In genomic region chr7:120157575-120158061, GRCm38 (mm10) we compare ENCODE assay signal across 20 mouse cellular contexts. TPM values are rescaled to one million over a fixed set of nuclear protein-coding genes. Genes with fewer than 3 reads are reported as not detected.
DNase-seq lines count a peak whose midpoint lies in the region; ATAC-seq and TF ChIP-seq lines count a peak whose summit lies in the region.
"Had no signal": no experiment of that assay in that cellular context is flagged by ENCODE, and none has a peak within 500 bp of the region (broad histone marks: within the 10 kb centered on the region; RNA-seq: fewer than 3 reads in every experiment).

No protein-coding gene starts in this region.

- ATAC-seq in hindbrain, embryonic 11.5 days (ENCODE audit: low FRiP score) = peak; percentile 70
- ATAC-seq in midbrain, embryonic 16.5 days = peak; percentile 58; the same call in 1 of the 2 replicates
- no peak for ATAC-seq in kidney, embryonic 16.5 days (ENCODE audit: low FRiP score, low TSS enrichment)

- no peak for TF ChIP-seq CTCF in brain, embryonic 14.5 days (IDR thresholded peaks at IDR 0.05; ENCODE audit: borderline replicate concordance, extremely low read depth, insufficient read depth, insufficient read length)

- DNase-seq in heart, adult 11 months = peak; percentile 6
- no peak for DNase-seq in heart, adult 18-20 months
- peak; percentile 87 for DNase-seq in brain, embryonic 14.5 days (ENCODE audit: low read depth)
- no peak for DNase-seq in hindbrain, embryonic 11.5 days (ENCODE audit: low spot score)
- DNase-seq in layer of hippocampus, adult 9-10 months (ENCODE audit: low spot score) = no peak
- no peak for DNase-seq in layer of hippocampus, postnatal 10 days (ENCODE audit: low spot score in 2 of 2)
- DNase-seq: B cell, adult 2 months; cerebellum, adult 8-10 months; thymus, adult 18-20 months had no signal

- H3K9me3 ChIP-seq in hindbrain, embryonic 11.5 days (ENCODE audit: control insufficient read depth, low read length) = no peaks in the 10 kb centered on the region
- H3K9me3 ChIP-seq in midbrain, embryonic 16.5 days (replicated peaks; ENCODE audit: control insufficient read depth, low read length, poor library complexity, severe bottlenecking) = no peaks in the 10 kb centered on the region
- no peaks in the 10 kb centered on the region for H3K9me3 ChIP-seq in kidney, embryonic 16.5 days (ENCODE audit: low read length)
- H3K9me3 ChIP-seq: embryonic facial prominence, embryonic 15.5 days; heart, embryonic 10.5 days; liver, embryonic 15.5 days had no signal

- no peak overlapping the region for H3K9ac ChIP-seq in hindbrain, embryonic 11.5 days (ENCODE audit: low read depth, low read length)
- H3K9ac ChIP-seq in midbrain, embryonic 16.5 days (ENCODE audit: low read depth, low read length) = no peak overlapping the region
- no peak overlapping the region for H3K9ac ChIP-seq in kidney, embryonic 16.5 days (replicated peaks; ENCODE audit: low read length)
- H3K9ac ChIP-seq: embryonic facial prominence, embryonic 15.5 days; liver, embryonic 15.5 days had no signal

- no peaks in the 10 kb centered on the region for H3K4me1 ChIP-seq in hindbrain, embryonic 11.5 days (replicated peaks; ENCODE audit: control insufficient read depth, insufficient read depth, low read length)
- H3K4me1 ChIP-seq in midbrain, embryonic 16.5 days (ENCODE audit: control insufficient read depth, insufficient read depth, low read length) = no peaks in the 10 kb centered on the region; the same call in 1 of the 2 replicates
- 0 out of 2 replicates have a peak, but pooled peaks cover 3% of the 10 kb centered on the region for H3K4me1 ChIP-seq in kidney, embryonic 16.5 days (ENCODE audit: insufficient read depth, low read length)
- H3K4me1 ChIP-seq: heart, embryonic 10.5 days; liver, embryonic 15.5 days had no signal

- no peak for TF ChIP-seq POLR2A in brain, embryonic 14.5 days (IDR thresholded peaks at IDR 0.05; ENCODE audit: borderline replicate concordance, extremely low read depth, insufficient read depth, insufficient read length, poor library complexity, severe bottlenecking)

- 51% methylated on average over 5 of the region's 5 CpGs for whole genome bisulfite sequencing in hindbrain, embryonic 11.5 days
- WGBS in midbrain, embryonic 16.5 days = 21% methylated on average over 5 of the region's 5 CpGs
- 55% methylated on average over 5 of the region's 5 CpGs for WGBS in kidney, embryonic 16.5 days

- H3K27me3 ChIP-seq in hindbrain, embryonic 11.5 days (ENCODE audit: control insufficient read depth, insufficient read depth, low read length) = no peaks in the 10 kb centered on the region
- peaks cover 3% of the 10 kb centered on the region; the same call in 1 of the 2 replicates for H3K27me3 ChIP-seq in midbrain, embryonic 16.5 days (ENCODE audit: control insufficient read depth, insufficient read depth, low read depth, low read length)
- no peaks in the 10 kb centered on the region for H3K27me3 ChIP-seq in kidney, embryonic 16.5 days (ENCODE audit: insufficient read depth, low read length)
- H3K27me3 ChIP-seq: embryonic facial prominence, embryonic 15.5 days; liver, embryonic 15.5 days had no signal

- 0 out of 2 replicates have a peak overlapping the region, but pooled peaks have one; percentile 10 for H3K27ac ChIP-seq in hindbrain, embryonic 11.5 days (ENCODE audit: low read depth, low read length)
- H3K27ac ChIP-seq in midbrain, embryonic 16.5 days (ENCODE audit: low read length) = no peak overlapping the region
- no peak overlapping the region for H3K27ac ChIP-seq in kidney, embryonic 16.5 days (ENCODE audit: low read length)
- H3K27ac ChIP-seq: embryonic facial prominence, embryonic 15.5 days; heart, embryonic 10.5 days; liver, embryonic 15.5 days had no signal

- H3K4me2 ChIP-seq in hindbrain, embryonic 11.5 days (replicated peaks; ENCODE audit: low read depth, low read length) = no peak overlapping the region
- no peak overlapping the region for H3K4me2 ChIP-seq in midbrain, embryonic 16.5 days (ENCODE audit: low read length)
- H3K4me2 ChIP-seq in kidney, embryonic 16.5 days (replicated peaks; ENCODE audit: low read depth, low read length) = no peak overlapping the region
- H3K4me2 ChIP-seq: embryonic facial prominence, embryonic 15.5 days; liver, embryonic 15.5 days had no signal

- H3K4me3 ChIP-seq in hindbrain, embryonic 11.5 days (ENCODE audit: low read depth, low read length) = no peak overlapping the region
- H3K4me3 ChIP-seq in midbrain, embryonic 16.5 days (ENCODE audit: low read depth, low read length) = no peak overlapping the region
- no peak overlapping the region for H3K4me3 ChIP-seq in kidney, embryonic 16.5 days (ENCODE audit: low read length)
- H3K4me3 ChIP-seq: embryonic facial prominence, embryonic 15.5 days; heart, embryonic 10.5 days; liver, embryonic 15.5 days; myocyte had no signal

- H3K36me3 ChIP-seq in hindbrain, embryonic 11.5 days (ENCODE audit: control insufficient read depth, insufficient read depth, low read length) = no peaks in the 10 kb centered on the region
- no peaks in the 10 kb centered on the region for H3K36me3 ChIP-seq in midbrain, embryonic 16.5 days (ENCODE audit: control insufficient read depth, insufficient read depth, low read length)
- H3K36me3 ChIP-seq in kidney, embryonic 16.5 days (ENCODE audit: insufficient read depth, low read length) = no peaks in the 10 kb centered on the region
- H3K36me3 ChIP-seq: embryonic facial prominence, embryonic 15.5 days; heart, embryonic 10.5 days; liver, embryonic 15.5 days had no signal

RNA-seq across cellular contexts. Expression of gene Zp2, which starts 12.5 kb away (rescaled TPM):
- total RNA-seq in heart, adult 18-20 months (2021) = under 1 TPM; 0.65 to 0.75 TPM
- polyA plus RNA-seq in brain, embryonic 14.5 days (2012; rRNA removed) = not detected in 2 replicates
- polyA plus RNA-seq in hindbrain, embryonic 11.5 days (2014; fragmentation: Nextera tagmentation; extraction: Ambion mirVana) = not detected in 2 replicates
- polyA plus RNA-seq in midbrain, embryonic 16.5 days (2015; fragmentation: Nextera tagmentation; extraction: Ambion mirVana) = not detected in 2 replicates
- not detected in 2 replicates for polyA plus RNA-seq in kidney, embryonic 16.5 days (2015; fragmentation: Nextera tagmentation; extraction: Ambion mirVana)
- total RNA-seq in layer of hippocampus, postnatal 10 days (2021) = under 1 TPM; 0.36 to 0.73 TPM
- total RNA-seq: ES-E14; hematopoietic stem cell, adult 5-6 weeks had no signal
- polyA plus RNA-seq: heart, embryonic 10.5 days; kidney, embryonic 14.5 days; limb, embryonic 11.5 days; liver, embryonic 15.5 days had no signal

RNA-seq across cellular contexts. Expression of gene Anks4b, which starts 16.0 kb away (rescaled TPM):
- under 1 TPM; 0.18 to 0.22 TPM for total RNA-seq in heart, adult 18-20 months (2021)
- not detected in 2 replicates for polyA plus RNA-seq in brain, embryonic 14.5 days (2012; rRNA removed)
- 0.08 TPM in 1 of 2 replicates, not detected in the other for polyA plus RNA-seq in hindbrain, embryonic 11.5 days (2014; fragmentation: Nextera tagmentation; extraction: Ambion mirVana)
- not detected in 2 replicates for polyA plus RNA-seq in midbrain, embryonic 16.5 days (2015; fragmentation: Nextera tagmentation; extraction: Ambion mirVana)
- 3.5 TPM in 2 replicates for polyA plus RNA-seq in kidney, embryonic 16.5 days (2015; fragmentation: Nextera tagmentation; extraction: Ambion mirVana)
- total RNA-seq in layer of hippocampus, postnatal 10 days (2021) = under 1 TPM; 0.40 to 0.82 TPM
- total RNA-seq: hematopoietic stem cell, adult 5-6 weeks had no signal
- polyA plus RNA-seq: embryonic facial prominence, embryonic 15.5 days; limb, embryonic 11.5 days; myocyte had no signal

RNA-seq across cellular contexts. Expression of gene Crym, which starts 44.3 kb away (rescaled TPM):
- total RNA-seq in heart, adult 18-20 months (2021) = 1 to 10 TPM in 1 of 2 experiments, under 1 TPM in 1; 0.35 to 1.1 TPM
- 15.6 and 20.1 TPM in 2 replicates for polyA plus RNA-seq in brain, embryonic 14.5 days (2012; rRNA removed)
- 28.4 and 32.0 TPM in 2 replicates for polyA plus RNA-seq in hindbrain, embryonic 11.5 days (2014; fragmentation: Nextera tagmentation; extraction: Ambion mirVana)
- polyA plus RNA-seq in midbrain, embryonic 16.5 days (2015; fragmentation: Nextera tagmentation; extraction: Ambion mirVana) = 19.0 and 32.3 TPM in 2 replicates
- polyA plus RNA-seq in kidney, embryonic 16.5 days (2015; fragmentation: Nextera tagmentation; extraction: Ambion mirVana) = 71.3 and 77.0 TPM in 2 replicates
- total RNA-seq in layer of hippocampus, postnatal 10 days (2021) = 100 to 1,000 TPM; 629 to 700 TPM
- total RNA-seq: hematopoietic stem cell, adult 5-6 weeks had no signal

RNA-seq across cellular contexts. Expression of gene Abca14, which starts 46.1 kb away (rescaled TPM):
- not detected for total RNA-seq in heart, adult 18-20 months (2021)
- polyA plus RNA-seq in brain, embryonic 14.5 days (2012; rRNA removed) = 0.04 TPM in 1 of 2 replicates, not detected in the other
- not detected in 2 replicates for polyA plus RNA-seq in hindbrain, embryonic 11.5 days (2014; fragmentation: Nextera tagmentation; extraction: Ambion mirVana)
- polyA plus RNA-seq in midbrain, embryonic 16.5 days (2015; fragmentation: Nextera tagmentation; extraction: Ambion mirVana) = not detected in 2 replicates
- not detected in 2 replicates for polyA plus RNA-seq in kidney, embryonic 16.5 days (2015; fragmentation: Nextera tagmentation; extraction: Ambion mirVana)
- total RNA-seq in layer of hippocampus, postnatal 10 days (2021) = not detected
- total RNA-seq: hematopoietic stem cell, adult 5-6 weeks; layer of hippocampus, postnatal 14 days had no signal
- polyA plus RNA-seq: embryonic facial prominence, embryonic 15.5 days; kidney, embryonic 14.5 days; limb, embryonic 11.5 days; liver, embryonic 15.5 days; myocyte had no signal

RNA-seq across cellular contexts. Expression of gene Tmem159, which starts 55.5 kb away (rescaled TPM):
- total RNA-seq in heart, adult 18-20 months (2021) = 10 to 100 TPM; 25.9 to 26.0 TPM
- polyA plus RNA-seq in brain, embryonic 14.5 days (2012; rRNA removed) = 4.0 and 6.0 TPM in 2 replicates
- 19.1 and 22.2 TPM in 2 replicates for polyA plus RNA-seq in hindbrain, embryonic 11.5 days (2014; fragmentation: Nextera tagmentation; extraction: Ambion mirVana)
- 12.9 and 31.7 TPM in 2 replicates for polyA plus RNA-seq in midbrain, embryonic 16.5 days (2015; fragmentation: Nextera tagmentation; extraction: Ambion mirVana)
- polyA plus RNA-seq in kidney, embryonic 16.5 days (2015; fragmentation: Nextera tagmentation; extraction: Ambion mirVana) = 34.3 and 40.4 TPM in 2 replicates
- 10 to 100 TPM; 16.8 to 17.4 TPM for total RNA-seq in layer of hippocampus, postnatal 10 days (2021)

Comparison
In these comparisons a context has a peak if more than half of its experiments do, and no peak if none do; other contexts are left out.
1. DNase-seq: peak in heart, adult 11 months (single experiment) and brain, embryonic 14.5 days (single experiment); none in heart, adult 18-20 months (0 of 2), hindbrain, embryonic 11.5 days (single experiment), layer of hippocampus, adult 9-10 months (single experiment) and layer of hippocampus, postnatal 10 days (0 of 2).